In the genomic region with DNA sequence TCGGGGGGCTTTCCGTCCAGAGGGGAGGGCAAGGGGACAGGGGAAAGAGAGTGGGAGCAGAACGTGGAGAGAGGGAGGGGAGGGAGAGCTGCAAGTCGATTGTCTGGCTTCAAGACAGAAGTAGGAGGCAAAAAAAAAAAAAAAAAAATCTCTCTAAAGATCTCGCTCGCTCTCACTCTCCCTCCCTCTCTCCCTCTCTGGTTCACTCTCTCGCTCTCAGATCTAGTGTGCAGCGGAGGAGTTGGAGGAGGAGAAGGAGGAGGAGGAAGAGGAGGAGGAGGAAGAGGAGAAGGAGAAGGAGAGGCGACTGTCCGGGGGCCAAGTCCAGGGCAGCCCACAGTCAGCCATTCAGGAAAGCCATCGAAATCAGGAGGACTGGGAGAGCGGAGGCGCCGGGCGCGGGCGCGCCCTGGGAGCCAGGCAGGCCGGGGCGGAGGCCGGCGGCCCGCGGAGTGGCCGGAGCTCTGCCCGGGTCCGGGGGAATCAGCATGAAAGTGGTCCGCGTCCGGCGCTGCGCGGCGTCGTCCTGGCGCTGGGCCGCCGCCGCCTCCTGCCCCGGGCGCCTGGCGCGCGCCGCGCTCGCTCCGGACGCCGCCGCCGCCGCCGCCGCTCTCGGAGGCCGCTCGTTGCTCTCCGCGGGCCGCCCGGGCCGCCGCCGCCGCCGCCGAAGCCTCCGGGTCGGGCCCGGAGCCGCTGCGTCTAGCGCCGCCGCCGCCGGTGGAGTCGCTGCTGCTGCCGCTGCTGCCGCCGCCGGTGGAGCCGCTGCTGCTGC, we compare ENCODE assay signal across 8 mouse cellular contexts. TPM values are rescaled to one million over a fixed set of nuclear protein-coding genes. Genes with fewer than 3 reads are reported as not detected.
DNase-seq lines count a peak whose midpoint lies in the region; ATAC-seq and TF ChIP-seq lines count a peak whose summit lies in the region.

No protein-coding gene starts in this region.

- no peak for ATAC-seq in lung, embryonic 16.5 days (ENCODE audit: low read depth)
- no peak; the same call in 1 of the 2 replicates for ATAC-seq in heart, embryonic 11.5 days (replicated peaks; ENCODE audit: insufficient number of reproducible peaks, low FRiP score, low TSS enrichment)
- no peak for ATAC-seq in kidney, postnatal 0 days (replicated peaks; ENCODE audit: low FRiP score, low read depth)
- ATAC-seq in monocyte, adult 5-6 weeks (replicated peaks; ENCODE audit: insufficient number of reproducible peaks, low FRiP score, low TSS enrichment, poor library complexity, severe bottlenecking), result no peak

- peak overlapping the region; percentile 100 for H3K27ac ChIP-seq in lung, embryonic 16.5 days (ENCODE audit: low read length)
- H3K27ac ChIP-seq in cortical plate, adult 2 months (ENCODE audit: insufficient read depth, low read length), result peak overlapping the region; percentile 76
- peak overlapping the region; percentile 96 for H3K27ac ChIP-seq in heart, embryonic 11.5 days (ENCODE audit: low read depth, low read length)
- H3K27ac ChIP-seq in kidney, postnatal 0 days, result peak overlapping the region; percentile 99

- H3K27me3 ChIP-seq in lung, embryonic 16.5 days (ENCODE audit: control insufficient read depth, insufficient read depth, low read depth, low read length), result no peaks in the 10 kb centered on the region
- H3K27me3 ChIP-seq in heart, embryonic 11.5 days (ENCODE audit: control insufficient read depth, insufficient read depth, low read length), result peaks cover 39% of the 10 kb centered on the region
- H3K27me3 ChIP-seq in kidney, postnatal 0 days (ENCODE audit: insufficient read depth, low read length), result no peaks in the 10 kb centered on the region

- no peaks in the 10 kb centered on the region for H3K9me3 ChIP-seq in lung, embryonic 16.5 days (ENCODE audit: control insufficient read depth, low read length)
- H3K9me3 ChIP-seq in heart, embryonic 11.5 days (replicated peaks; ENCODE audit: control insufficient read depth, low read length), result no peaks in the 10 kb centered on the region
- H3K9me3 ChIP-seq in kidney, postnatal 0 days (replicated peaks; ENCODE audit: low read length), result no peaks in the 10 kb centered on the region

- H3K9ac ChIP-seq in lung, embryonic 16.5 days (ENCODE audit: low read length), result peak overlapping the region; percentile 83
- H3K9ac ChIP-seq in heart, embryonic 11.5 days (ENCODE audit: low read depth, low read length), result peak overlapping the region; percentile 95
- peak overlapping the region; percentile 100 for H3K9ac ChIP-seq in kidney, postnatal 0 days (ENCODE audit: low read depth, low read length)

- no peak for TF ChIP-seq POLR2A in cortical plate, adult 2 months (IDR thresholded peaks at IDR 0.05; ENCODE audit: extremely low read depth, insufficient read depth, low read length)

- peaks cover 9% of the 10 kb centered on the region; the same call in 1 of the 2 replicates for H3K4me1 ChIP-seq in lung, embryonic 16.5 days (replicated peaks; ENCODE audit: control insufficient read depth, insufficient read depth, low read length)
- H3K4me1 ChIP-seq in cortical plate, adult 2 months (ENCODE audit: control insufficient read depth, insufficient read depth, low read length), result no peaks in the 10 kb centered on the region
- H3K4me1 ChIP-seq in heart, embryonic 11.5 days (ENCODE audit: control insufficient read depth, insufficient read depth, low read length), result 0 out of 2 replicates have a peak, but pooled peaks cover 3% of the 10 kb centered on the region
- H3K4me1 ChIP-seq in kidney, postnatal 0 days (replicated peaks; ENCODE audit: insufficient read depth, low read length), result no peaks in the 10 kb centered on the region

- TF ChIP-seq CTCF in cortical plate, adult 2 months (IDR thresholded peaks at IDR 0.05; ENCODE audit: extremely low read depth, insufficient read depth, low read length), result no peak
- TF ChIP-seq CTCF in kidney, postnatal 0 days (IDR thresholded peaks at IDR 0.05; ENCODE audit: low read depth), result no peak

- peak overlapping the region; percentile 72 for H3K4me2 ChIP-seq in lung, embryonic 16.5 days (ENCODE audit: low read depth, low read length)
- H3K4me2 ChIP-seq in heart, embryonic 11.5 days, result peak overlapping the region; percentile 83
- H3K4me2 ChIP-seq in kidney, postnatal 0 days (ENCODE audit: low read length), result peak overlapping the region; percentile 82

- under 1% methylated on average over 47 of the region's 84 CpGs for WGBS in lung, embryonic 16.5 days
- under 1% methylated on average over 44 of the region's 84 CpGs for WGBS in heart, embryonic 11.5 days (ENCODE audit: insufficient replicate concordance)
- 0% methylated on average over 25 of the region's 84 CpGs for WGBS in kidney, postnatal 0 days

- peak overlapping the region; percentile 89 for H3K4me3 ChIP-seq in lung, embryonic 16.5 days (ENCODE audit: low read length)
- peak overlapping the region; percentile 61 for H3K4me3 ChIP-seq in cortical plate, adult 2 months (ENCODE audit: insufficient read depth, low read length)
- peak overlapping the region; percentile 79 for H3K4me3 ChIP-seq in heart, embryonic 11.5 days (ENCODE audit: low read depth, low read length)
- peak overlapping the region; percentile 98 for H3K4me3 ChIP-seq in kidney, postnatal 0 days (replicated peaks; ENCODE audit: low read depth, low read length)

- H3K36me3 ChIP-seq in lung, embryonic 16.5 days (ENCODE audit: control insufficient read depth, insufficient read depth, low read length), result peaks cover 12% of the 10 kb centered on the region; the same call in 1 of the 2 replicates
- no peaks in the 10 kb centered on the region for H3K36me3 ChIP-seq in heart, embryonic 11.5 days (ENCODE audit: control insufficient read depth, insufficient read depth, low read length)
- H3K36me3 ChIP-seq in kidney, postnatal 0 days (ENCODE audit: insufficient read depth, low read length), result peaks cover 28% of the 10 kb centered on the region

- DNase-seq in lung, postnatal 14 days, result no peak
- peak; percentile 69 for DNase-seq in kidney, postnatal 0 days (ENCODE audit: low spot score)
- peak; percentile 59 for DNase-seq in neural tube, embryonic 10.5 days (ENCODE audit: extremely low spot score, low spot score)
- no peak for DNase-seq in right cerebral cortex, postnatal 25 days

RNA-seq across cellular contexts. Expression of a gene that starts 5.7 kb away (rescaled TPM):
- polyA plus RNA-seq in lung, embryonic 16.5 days (2015; fragmentation: Nextera tagmentation; extraction: Ambion mirVana), result 83.5 and 95.7 TPM in 2 replicates
- 13.8 and 21.2 TPM in 2 replicates for polyA plus RNA-seq in cortical plate, adult 2 months (2012; rRNA removed)
- 30.4 and 34.4 TPM in 2 replicates for polyA plus RNA-seq in heart, embryonic 11.5 days (2014; fragmentation: Nextera tagmentation; extraction: Ambion mirVana)
- polyA plus RNA-seq in kidney, postnatal 0 days (2015; fragmentation: Nextera tagmentation; extraction: Ambion mirVana), result 190 and 203 TPM in 2 replicates
- total RNA-seq in monocyte, adult 5-6 weeks (2017), result not detected in 3 replicates

Comparison
In these comparisons a context has a peak if more than half of its experiments do, and no peak if none do; other contexts are left out.
1. DNase-seq: peak in kidney, postnatal 0 days (single experiment) and neural tube, embryonic 10.5 days (single experiment); none in lung, postnatal 14 days (single experiment) and right cerebral cortex, postnatal 25 days (single experiment).
2. Peak in every context shown above with its lines, with median percentiles within 50 percentile points of each other: H3K27ac ChIP-seq, H3K4me2 ChIP-seq, H3K4me3 ChIP-seq and H3K9ac ChIP-seq.